Mouse (Mus musculus) brain, embryonic 14.5 days (tissue): ENCODE measurements around the gene Cmpk1.

Source experiments
- CTCF ChIP-seq: fragments of 200-500 bp; IDR thresholded peaks from 2 replicates; pipeline ENCODE4 v1.5.1; 2012; ENCODE audit warnings: inconsistent platforms, mild to moderate bottlenecking, moderate library complexity, borderline replicate concordance; ENCODE audit not compliant: insufficient read depth, insufficient read length; ENCODE audit errors: extremely low read depth
- POLR2A ChIP-seq: fragments of 200-500 bp; IDR thresholded peaks from 2 replicates; pipeline ENCODE4 v1.6.1; 2012; ENCODE audit warnings: mild to moderate bottlenecking, inconsistent platforms, borderline replicate concordance; ENCODE audit not compliant: poor library complexity, insufficient read depth, insufficient read length, severe bottlenecking; ENCODE audit errors: extremely low read depth

DNA sequence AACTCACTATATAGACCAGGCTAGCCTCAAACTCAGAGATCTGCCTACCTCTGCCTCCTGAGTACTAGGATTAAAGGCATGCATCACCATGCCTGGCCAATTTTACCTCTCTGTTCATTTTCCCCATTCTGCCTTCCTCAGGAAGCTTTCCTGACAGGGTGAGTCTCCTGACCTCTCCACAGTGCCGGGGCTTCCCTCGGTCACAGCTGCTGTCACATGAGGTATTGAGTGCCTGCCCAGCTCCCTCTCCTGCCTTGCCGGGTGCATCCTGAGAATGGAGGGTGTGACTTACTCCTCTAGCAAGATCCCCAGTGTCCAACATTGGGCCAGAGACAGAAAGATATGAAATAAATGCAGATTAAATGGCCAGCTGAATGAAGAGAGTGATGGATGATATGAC is 48.8 kb downstream of the Cmpk1 start:
- TF ChIP-seq POLR2A (no peak), CTCF (no peak)
